Comparison of ENCODE assay signal across 8 mouse cellular contexts in the genomic region with DNA sequence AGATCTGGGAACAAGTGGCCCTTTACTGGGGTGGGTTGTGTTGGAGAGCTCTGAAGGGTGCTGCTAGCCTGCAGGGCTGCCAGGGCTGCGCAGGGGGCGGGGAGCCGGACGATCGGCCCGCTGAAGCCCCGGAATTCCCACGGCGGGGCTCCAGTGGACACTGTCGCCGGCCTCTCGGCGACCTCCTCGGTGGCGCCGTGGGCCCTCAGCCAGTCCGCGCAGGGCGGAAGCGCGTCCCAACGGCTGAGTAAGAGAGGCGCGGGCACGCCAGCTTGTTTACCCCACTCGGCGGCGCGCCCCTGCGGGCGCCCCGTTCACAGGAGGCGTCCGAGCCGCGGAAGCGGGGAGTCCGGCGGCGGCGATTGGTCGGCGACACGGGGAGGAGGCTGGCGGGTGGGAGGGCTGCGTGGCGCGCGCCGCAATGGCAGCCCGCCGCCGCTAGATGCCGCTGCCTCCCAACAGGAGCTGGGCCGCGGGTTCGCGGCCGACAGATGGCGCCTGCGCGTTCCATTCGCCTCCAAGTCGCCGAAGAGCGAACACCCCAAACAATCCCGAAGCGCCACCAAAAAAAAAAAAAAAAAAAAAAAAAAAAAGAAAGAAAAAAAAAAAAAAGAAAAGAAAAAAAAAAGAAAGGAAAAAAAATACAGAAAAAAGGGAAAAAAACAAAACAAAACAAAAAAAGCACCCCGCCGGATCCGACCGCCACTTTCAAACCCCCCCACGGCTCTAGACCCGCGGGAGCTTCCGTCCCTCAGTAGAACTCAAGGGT. TPM values are rescaled to one million over a fixed set of nuclear protein-coding genes. Genes with fewer than 3 reads are reported as not detected.
A peak's percentile ranks its signal among the peaks of the same experiment; 100 is the strongest.
DNase-seq lines count a peak whose midpoint lies in the region; ATAC-seq lines count a peak whose summit lies in the region.

Gene Stag2 (plus strand): TSS at position 530 of the 769 bp plus-strand sequence.

- ATAC-seq in inflammation-experienced regulatory T-cells, adult 6 months = peak; percentile 71

- intact Hi-C loops in left cerebral cortex, postnatal 25 days (cut with DNase I) = loop anchor here (5.0 kb wide), 1 partner anchor 117 kb away; no protein-coding TSS in a partner anchor

- DNase-seq in adrenal gland, adult 18-20 months (ENCODE audit: low spot score in 2 of 2) = peak; percentile 81 to 85
- DNase-seq in embryo, embryonic 10 days (ENCODE audit: low spot score) = peak; percentile 82
- peak; percentile 87 for DNase-seq in gastrocnemius, postnatal 10 days
- peak; percentile 79 to 87 for DNase-seq in left cerebral cortex, postnatal 25 days (ENCODE audit: low spot score in 2 of 2)
- DNase-seq in mesoderm, embryonic 11.5 days (ENCODE audit: low read depth, low spot score) = peak; percentile 90
- DNase-seq in right cerebral cortex, postnatal 36 days (ENCODE audit: low spot score in 2 of 2) = peak; percentile 73 to 77
- DNase-seq in urinary bladder, postnatal 4 days (ENCODE audit: low spot score in 2 of 2) = peak; percentile 85 to 88

RNA-seq across cellular contexts. Expression of gene Stag2, which starts in this region (rescaled TPM):
- 10 to 100 TPM; 65.4 to 69.7 TPM for total RNA-seq in adrenal gland, adult 18-20 months (2021)
- 10 to 100 TPM; 78.3 to 89.5 TPM for total RNA-seq in gastrocnemius, postnatal 10 days (2021)
- 100 to 1,000 TPM in 1 of 3 experiments, 10 to 100 TPM in 2; 90.1 to 127 (median 94.0) TPM for polyA plus RNA-seq in inflammation-experienced regulatory T-cells, adult 6 months (2017; shearing (Covaris generic))
- total RNA-seq in left cerebral cortex, postnatal 25 days (2021) = 10 to 100 TPM; 48.1 to 49.5 TPM

Comparison
In these comparisons a context has a peak if more than half of its experiments do, and no peak if none do; other contexts are left out.
1. Peak in every context shown above with its lines: DNase-seq and ATAC-seq.